Mouse (Mus musculus) frontal cortex, postnatal 25 days (tissue): ENCODE data around the gene Sox12.
"Not testable (repeated sequence)": the region's sequence is repeated elsewhere in the genome, so short reads cannot be mapped to it uniquely, and the experiment has no call there.

Experiments used
- DNase-seq, 2 experiments: peaks; one replicate each; pipeline ENCODE4 v3.0.0; 2022; ENCODE audit warnings: low spot score in 2 of 2

The Sox12 gene

GRCm38 (mm10) chr2:152358977-152359376, 38.9 kb downstream of the Sox12 start:
- not testable (repeated sequence) for DNase-seq

- DNase-seq: no peak
Observed at GRCm38 (mm10) chr2:152357254-152357653, 40.6 kb downstream of the Sox12 start.

- DNase-seq: no peak
Observed at GRCm38 (mm10) chr2:152349842-152350540, 47.9 kb downstream of the Sox12 start.

- DNase-seq: no peak
Observed at GRCm38 (mm10) chr2:152349205-152349604, 48.7 kb downstream of the Sox12 start.

GRCm38 (mm10) chr2:152347722-152348121, 50.1 kb downstream of the Sox12 start:
- DNase-seq: no peak

- DNase-seq: no peak
Observed at GRCm38 (mm10) chr2:152346776-152347465, 50.9 kb downstream of the Sox12 start.

- DNase-seq: no peak
Observed at GRCm38 (mm10) chr2:152345393-152345792, 52.5 kb downstream of the Sox12 start.

- DNase-seq: no peak
Observed at GRCm38 (mm10) chr2:152344909-152345308, 53.0 kb downstream of the Sox12 start.

- DNase-seq: no peak
Observed at GRCm38 (mm10) chr2:152344361-152344760, 53.5 kb downstream of the Sox12 start.
